Mouse (Mus musculus): Measurements from ENCODE around the gene Robo4.

Gene Robo4

DNA sequence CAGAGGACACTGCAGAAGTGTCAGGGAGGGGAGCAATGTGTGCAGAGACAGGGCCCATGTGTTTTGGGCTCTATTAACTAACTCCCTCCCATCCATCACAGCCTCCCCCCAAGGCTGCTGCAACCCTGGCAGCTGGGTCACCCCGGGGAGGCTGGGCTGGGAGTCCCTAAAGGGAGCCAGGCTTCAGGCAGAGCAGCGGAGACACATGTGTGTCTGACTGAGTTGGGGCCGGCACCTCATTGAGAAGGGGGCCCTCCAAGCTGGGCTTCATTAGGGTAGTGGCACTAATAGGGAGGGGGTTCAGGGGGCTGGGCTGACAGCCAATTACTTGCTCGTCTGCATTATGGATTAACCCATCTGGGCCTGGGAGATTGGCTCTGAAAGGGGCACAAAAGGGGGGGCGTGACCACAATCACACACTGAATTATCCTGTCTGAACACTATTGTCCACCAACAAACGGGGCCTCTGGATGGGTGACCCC lies 52.4 kb downstream of the Robo4 start:
- DNase-seq (ENCODE audit: low spot score): no peak

DNA sequence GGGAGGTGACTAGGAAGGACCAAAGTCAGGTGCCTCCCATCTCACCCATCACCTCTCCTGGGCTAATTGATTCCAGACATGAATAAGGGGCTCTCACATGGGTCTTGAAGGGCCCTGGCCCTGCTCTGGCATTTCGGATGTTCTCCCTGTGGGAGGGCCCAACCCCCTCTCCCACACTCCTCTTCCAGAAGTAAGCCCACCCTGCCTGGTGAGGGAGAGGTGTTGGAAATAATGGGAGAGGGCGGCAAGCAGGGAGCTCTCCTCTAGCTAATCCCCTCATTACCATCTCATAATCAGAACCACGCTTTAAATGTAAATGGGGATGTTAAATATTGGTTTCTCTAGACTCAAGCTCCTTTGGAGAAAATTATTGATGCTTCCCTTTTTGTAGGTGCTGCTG lies 53.3 kb downstream of the Robo4 start:
- DNase-seq (ENCODE audit: low spot score): no peak

DNA sequence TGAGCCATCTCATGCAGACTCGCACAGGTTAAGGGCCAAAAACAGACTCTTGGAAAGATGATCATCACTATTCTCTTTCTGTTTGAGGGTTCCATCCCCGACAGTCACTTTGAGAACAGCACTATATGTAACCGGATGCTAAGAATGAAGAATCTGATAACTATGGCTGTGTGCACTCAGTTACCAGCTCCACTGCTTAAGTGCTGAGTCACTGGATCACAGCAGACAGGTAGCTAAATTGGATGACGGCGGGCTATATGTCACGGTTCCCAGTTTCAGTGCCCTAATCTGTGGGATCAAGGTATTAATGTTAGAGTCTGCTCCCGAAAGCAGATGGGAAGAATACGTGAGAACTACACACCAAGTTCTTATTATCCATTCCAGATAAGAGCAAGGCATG lies 54.2 kb downstream of the Robo4 start:
- no peak for DNase-seq (ENCODE audit: low spot score)

GRCm38 (mm10) chr9:37456481-37456910 lies 54.8 kb downstream of the Robo4 start:
- DNase-seq (ENCODE audit: low spot score): no peak

DNA sequence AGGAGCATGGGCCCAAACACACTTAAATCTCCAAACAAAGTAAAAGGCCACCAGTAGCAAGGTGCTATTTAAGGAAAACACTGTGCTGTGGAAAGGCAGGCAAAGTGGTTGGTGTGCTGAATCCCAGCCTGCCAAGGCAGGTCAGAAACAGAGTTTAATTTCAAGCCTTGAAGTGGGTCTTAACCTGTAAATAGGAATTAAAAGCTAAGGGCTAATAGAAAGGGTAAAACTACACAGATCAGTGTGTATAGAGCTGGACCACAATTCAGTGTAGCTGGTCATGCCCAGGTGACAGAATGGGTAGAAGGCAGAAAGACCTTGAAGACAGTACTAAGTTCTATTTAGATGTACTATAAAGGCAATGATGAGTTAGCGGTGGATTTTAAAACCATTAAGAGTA lies 55.5 kb downstream of the Robo4 start:
- no peak for DNase-seq (ENCODE audit: low spot score)

- no peak for DNase-seq (ENCODE audit: low spot score)
Observed at GRCm38 (mm10) chr9:37459665-37460042, 58.0 kb downstream of the Robo4 start.

- DNase-seq (ENCODE audit: low spot score): no peak
Observed at GRCm38 (mm10) chr9:37460043-37460960, 58.6 kb downstream of the Robo4 start.

DNA sequence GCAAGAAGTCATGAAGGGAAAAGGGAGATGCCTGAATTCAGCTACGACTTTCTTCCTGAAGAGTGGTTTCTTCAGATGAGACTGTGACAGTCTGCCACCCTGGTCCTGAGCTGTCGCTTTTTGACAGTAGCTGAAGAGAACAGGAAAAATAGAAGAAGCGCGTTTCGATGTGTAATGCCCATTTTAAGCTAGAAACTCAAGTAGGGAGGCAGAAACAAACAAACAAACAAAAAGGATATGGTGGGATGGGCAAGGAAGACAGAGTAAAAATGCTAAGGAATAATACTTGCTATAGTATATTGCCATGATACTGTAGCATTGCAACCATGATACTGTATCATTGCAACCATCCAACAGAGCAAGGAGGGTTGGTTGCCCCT lies 59.3 kb downstream of the Robo4 start:
- no peak for DNase-seq (ENCODE audit: low spot score)

GRCm38 (mm10) chr9:37461571-37461970 lies 59.9 kb downstream of the Robo4 start:
- DNase-seq (ENCODE audit: low spot score): no peak

DNA sequence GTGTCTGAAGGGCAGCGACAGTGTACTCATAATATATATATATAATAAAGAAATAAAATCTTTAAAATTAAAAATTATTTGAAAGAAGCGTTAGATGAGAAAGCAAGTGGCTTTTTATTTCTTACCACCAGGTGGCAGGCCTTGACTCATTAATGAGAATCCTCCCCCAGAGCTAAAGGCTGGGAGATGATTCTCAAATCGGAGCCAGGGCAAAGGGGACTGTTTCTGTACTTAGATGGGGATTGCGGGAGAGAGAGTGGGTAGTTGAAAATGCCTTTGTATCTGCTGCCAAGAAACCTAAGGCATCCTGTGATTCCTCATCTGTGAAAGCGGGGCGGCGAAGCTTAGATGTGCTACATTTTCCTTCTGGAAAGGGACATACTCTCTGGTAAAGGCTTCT lies 61.1 kb downstream of the Robo4 start:
- DNase-seq (ENCODE audit: low spot score): no peak
